Mouse (Mus musculus) heart, embryonic 11.5 days (tissue): ENCODE measurements around the gene Zdhhc18. TPM values are rescaled to one million over a fixed set of nuclear protein-coding genes. Genes with fewer than 3 reads are reported as not detected.

Experiments
- ATAC-seq: fragments of 200-750 bp; cut with Nextera tagmentation; replicated peaks from 2 replicates; pipeline ENCODE4 v1.8.0; 2017; ENCODE audit warnings: moderate library complexity; ENCODE audit not compliant: insufficient number of reproducible peaks, low FRiP score, low TSS enrichment
- H3K27ac ChIP-seq: fragments of 300-500 bp; sonication (generic); 2 replicates; pipeline ENCODE4 v1.5.1; 2014; ENCODE audit warnings: mild to moderate bottlenecking, low read depth, low read length
- H3K27me3 ChIP-seq: fragments of 300-500 bp; sonication (generic); 2 replicates; pipeline ENCODE4 v1.6.1; 2014; ENCODE audit warnings: mild to moderate bottlenecking, low read length, mixed read lengths; ENCODE audit not compliant: control insufficient read depth, insufficient read depth
- H3K36me3 ChIP-seq: fragments of 300-500 bp; sonication (generic); 2 replicates; pipeline ENCODE4 v1.6.1; 2014; ENCODE audit warnings: mild to moderate bottlenecking, low read length, moderate library complexity, mixed read lengths; ENCODE audit not compliant: control insufficient read depth, insufficient read depth
- H3K4me1 ChIP-seq: fragments of 300-500 bp; sonication (generic); 2 replicates; pipeline ENCODE4 v1.6.1; 2014; ENCODE audit warnings: low read length; ENCODE audit not compliant: control insufficient read depth, insufficient read depth
- H3K4me2 ChIP-seq: fragments of 300-500 bp; sonication (generic); 2 replicates; pipeline ENCODE4 v1.6.1; 2014; ENCODE audit warnings: mild to moderate bottlenecking, moderate library complexity
- H3K4me3 ChIP-seq: fragments of 300-500 bp; sonication (generic); 2 replicates; pipeline ENCODE4 v1.5.1; 2014; ENCODE audit warnings: low read depth, low read length
- H3K9ac ChIP-seq: fragments of 300-500 bp; sonication (generic); 2 replicates; pipeline ENCODE4 v1.6.1; 2014; ENCODE audit warnings: mild to moderate bottlenecking, low read depth, low read length, moderate library complexity
- H3K9me3 ChIP-seq: fragments of 300-500 bp; sonication (generic); replicated peaks from 2 replicates; pipeline ENCODE4 v1.6.1; 2016; ENCODE audit warnings: low read length; ENCODE audit not compliant: control insufficient read depth
- whole genome bisulfite sequencing: fragments of 180-500 bp; shearing (Covaris S2); extraction: QIAGEN DNeasy Blood & Tissue Kit; methylation state at CpG from one replicate; pipeline ENCODE4 v1.1.7; 2014; ENCODE audit not compliant: insufficient replicate concordance; 5-methylcytosine and 5-hydroxymethylcytosine counted together
- polyA plus RNA-seq: library from polyadenylated mRNA; unstranded; fragments of >200 nt; fragmentation: Nextera tagmentation; extraction: Ambion mirVana; gene quantifications from 2 replicates; pipeline ENCODE4 v1.2.1, GENCODE M21; 2014

Zdhhc18 gene
- polyA plus RNA-seq, 1 experiment from 2014 or later: 1.5 TPM

GRCm38 (mm10) chr4:133622161-133622695 is 27.7 kb downstream of the Zdhhc18 start:
- Histone ChIP-seq H3K9me3 (no peaks in the 10 kb centered on the region), H3K27me3 (no peaks in the 10 kb centered on the region), H3K36me3 (peaks cover 6% of the 10 kb centered on the region; the same call in 1 of the 2 replicates), H3K4me2 (no peak overlapping the region), H3K4me1 (peaks cover 12% of the 10 kb centered on the region; the same call in 1 of the 2 replicates), H3K4me3 (no peak overlapping the region), H3K9ac (no peak overlapping the region), H3K27ac (no peak overlapping the region)
- 68% methylated on average over 11 of the region's 11 CpGs for WGBS
- ATAC-seq: no peak

- H3K4me2 ChIP-seq: no peak overlapping the region
- no peak overlapping the region for H3K27ac ChIP-seq
- H3K36me3 ChIP-seq: peaks cover 6% of the 10 kb centered on the region
- peak overlapping the region; percentile 34; the same call in 1 of the 2 replicates for H3K9ac ChIP-seq
- no peaks in the 10 kb centered on the region for H3K9me3 ChIP-seq
- WGBS: 77% methylated on average over 8 of the region's 8 CpGs
- ATAC-seq: no peak
- no peaks in the 10 kb centered on the region for H3K27me3 ChIP-seq
- no peak overlapping the region for H3K4me3 ChIP-seq
- peaks cover 12% of the 10 kb centered on the region; the same call in 1 of the 2 replicates for H3K4me1 ChIP-seq
Observed at GRCm38 (mm10) chr4:133620668-133621067, 29.3 kb downstream of the Zdhhc18 start.

GRCm38 (mm10) chr4:133619473-133620136 is 30.3 kb downstream of the Zdhhc18 start:
- WGBS: 59% methylated on average over 4 of the region's 4 CpGs
- ATAC-seq: no peak; the same call in 1 of the 2 replicates
- Histone ChIP-seq H3K36me3 (peaks cover 6% of the 10 kb centered on the region), H3K4me2 (no peak overlapping the region), H3K27me3 (no peaks in the 10 kb centered on the region), H3K4me3 (no peak overlapping the region), H3K4me1 (peaks cover 10% of the 10 kb centered on the region; the same call in 1 of the 2 replicates), H3K9me3 (no peaks in the 10 kb centered on the region), H3K9ac (no peak overlapping the region), H3K27ac (no peak overlapping the region)

- Histone ChIP-seq H3K9me3 (no peaks in the 10 kb centered on the region), H3K27ac (no peak overlapping the region), H3K36me3 (peaks cover 3% of the 10 kb centered on the region), H3K9ac (no peak overlapping the region), H3K4me2 (no peak overlapping the region), H3K27me3 (no peaks in the 10 kb centered on the region), H3K4me1 (peaks cover 10% of the 10 kb centered on the region; the same call in 1 of the 2 replicates), H3K4me3 (no peak overlapping the region)
- WGBS: 90% methylated on average over 11 of the region's 11 CpGs
- ATAC-seq: no peak
Observed at GRCm38 (mm10) chr4:133617936-133618335, 32.0 kb downstream of the Zdhhc18 start.

GRCm38 (mm10) chr4:133615416-133615815 is 34.5 kb downstream of the Zdhhc18 start:
- Histone ChIP-seq H3K9ac (no peak overlapping the region), H3K4me1 (peaks cover 9% of the 10 kb centered on the region; the same call in 1 of the 2 replicates), H3K9me3 (peaks cover 3% of the 10 kb centered on the region; the same call in 1 of the 2 replicates), H3K27me3 (no peaks in the 10 kb centered on the region), H3K27ac (no peak overlapping the region), H3K4me2 (no peak overlapping the region), H3K4me3 (no peak overlapping the region), H3K36me3 (peaks cover 16% of the 10 kb centered on the region)
- WGBS: 67% methylated on average over 10 of the region's 10 CpGs
- no peak for ATAC-seq

GRCm38 (mm10) chr4:133614274-133614761 is 35.6 kb downstream of the Zdhhc18 start:
- no peak overlapping the region for H3K9ac ChIP-seq
- H3K27me3 ChIP-seq: no peaks in the 10 kb centered on the region
- no peak for ATAC-seq
- no peak overlapping the region for H3K4me3 ChIP-seq
- peaks cover 16% of the 10 kb centered on the region for H3K36me3 ChIP-seq
- no peaks in the 10 kb centered on the region; the same call in 1 of the 2 replicates for H3K4me1 ChIP-seq
- no peak overlapping the region for H3K27ac ChIP-seq
- H3K4me2 ChIP-seq: no peak overlapping the region
- peaks cover 3% of the 10 kb centered on the region; the same call in 1 of the 2 replicates for H3K9me3 ChIP-seq
- WGBS: 84% methylated on average over 8 of the region's 8 CpGs

GRCm38 (mm10) chr4:133613867-133614266 is 36.1 kb downstream of the Zdhhc18 start:
- peaks cover 3% of the 10 kb centered on the region; the same call in 1 of the 2 replicates for H3K9me3 ChIP-seq
- no peak for ATAC-seq
- no peak overlapping the region for H3K9ac ChIP-seq
- H3K4me2 ChIP-seq: no peak overlapping the region
- no peaks in the 10 kb centered on the region for H3K27me3 ChIP-seq
- 78% methylated on average over 4 of the region's 4 CpGs for WGBS
- no peak overlapping the region for H3K4me3 ChIP-seq
- no peak overlapping the region for H3K27ac ChIP-seq
- H3K36me3 ChIP-seq: peaks cover 16% of the 10 kb centered on the region
- no peaks in the 10 kb centered on the region; the same call in 1 of the 2 replicates for H3K4me1 ChIP-seq

GRCm38 (mm10) chr4:133613026-133613425 is 36.9 kb downstream of the Zdhhc18 start:
- Histone ChIP-seq H3K27ac (no peak overlapping the region), H3K27me3 (no peaks in the 10 kb centered on the region), H3K36me3 (peaks cover 16% of the 10 kb centered on the region), H3K9me3 (peaks cover 3% of the 10 kb centered on the region; the same call in 1 of the 2 replicates), H3K4me2 (no peak overlapping the region), H3K4me3 (no peak overlapping the region), H3K9ac (no peak overlapping the region), H3K4me1 (no peaks in the 10 kb centered on the region; the same call in 1 of the 2 replicates)
- ATAC-seq: no peak
- WGBS: 90% methylated on average over 8 of the region's 8 CpGs
